Mouse (Mus musculus) forebrain, embryonic 15.5 days (tissue): ENCODE measurements around the gene Cdhr4. TPM values are rescaled to one million over a fixed set of nuclear protein-coding genes. Genes with fewer than 3 reads are reported as not detected.

Experiments used
- polyA plus RNA-seq: library from polyadenylated mRNA; unstranded; fragments of >200 nt; fragmentation: Nextera tagmentation; extraction: Ambion mirVana; gene quantifications from 2 replicates; pipeline ENCODE4 v1.2.1, GENCODE M21; 2015

Cdhr4 gene
- polyA plus RNA-seq, 1 experiment from 2014 or later: 1.7 TPM

Other genes with a start within 250 kb of the Cdhr4 start
- 283 and 284 TPM in 2 replicates for gene Rbm5, start 221.5 kb upstream of the Cdhr4 start, polyA plus RNA-seq
- 115 and 125 TPM in 2 replicates for gene Rbm6, start 119.3 kb upstream of the Cdhr4 start, polyA plus RNA-seq
- 24.0 and 24.5 TPM in 2 replicates for gene Mon1a, start 104.3 kb upstream of the Cdhr4 start, polyA plus RNA-seq
- 1.0 and 1.9 TPM in 2 replicates for gene Mst1r, start 85.6 kb upstream of the Cdhr4 start, polyA plus RNA-seq
- not detected in 2 replicates for gene Actl11, start 64.0 kb upstream of the Cdhr4 start, polyA plus RNA-seq
- gene Camkv, start 56.8 kb upstream of the Cdhr4 start, polyA plus RNA-seq: 79.1 and 83.4 TPM in 2 replicates
- gene Traip, start 42.4 kb upstream of the Cdhr4 start, polyA plus RNA-seq: 14.0 and 15.7 TPM in 2 replicates
- 2.5 and 2.9 TPM in 2 replicates for gene Uba7, start 17.0 kb upstream of the Cdhr4 start, polyA plus RNA-seq
- gene Gm20661, start 9.4 kb upstream of the Cdhr4 start, polyA plus RNA-seq: 0.64 and 0.83 TPM in 2 replicates
- 12.6 and 12.8 TPM in 2 replicates for gene Inka1, start 6.6 kb upstream of the Cdhr4 start, polyA plus RNA-seq
- gene Gm20662, start 3.9 kb downstream of the Cdhr4 start, polyA plus RNA-seq: 0.69 TPM in 1 of 2 replicates, not detected in the other
- 101 and 109 TPM in 2 replicates for gene Ip6k1, start 10.0 kb downstream of the Cdhr4 start, polyA plus RNA-seq
- 19.9 and 22.2 TPM in 2 replicates for gene Gmppb, start 56.7 kb downstream of the Cdhr4 start, polyA plus RNA-seq
- 3.2 and 3.4 TPM in 2 replicates for gene Amigo3, start 60.7 kb downstream of the Cdhr4 start, polyA plus RNA-seq
- 0.37 TPM in 1 of 2 replicates, not detected in the other for gene Mst1, start 87.9 kb downstream of the Cdhr4 start, polyA plus RNA-seq
- 45.4 and 49.0 TPM in 2 replicates for gene Rnf123, start 90.8 kb downstream of the Cdhr4 start, polyA plus RNA-seq
- 42.3 and 50.5 TPM in 2 replicates for gene Apeh, start 102.1 kb downstream of the Cdhr4 start, polyA plus RNA-seq
- gene Bsn, start 197.9 kb downstream of the Cdhr4 start, polyA plus RNA-seq: 7.3 and 7.9 TPM in 2 replicates